ENCODE assay signal across 9 mouse cellular contexts in genomic region chr16:67619416-67619815, GRCm38 (mm10). TPM values are rescaled to one million over a fixed set of nuclear protein-coding genes. Genes with fewer than 3 reads are reported as not detected.
A peak's percentile ranks its signal among the peaks of the same experiment; 100 is the strongest.
DNase-seq lines count a peak whose midpoint lies in the region; ATAC-seq and TF ChIP-seq lines count a peak whose summit lies in the region.
"Had no signal": no experiment of that assay in that cellular context is flagged by ENCODE, and none has a peak within 500 bp of the region (broad histone marks: within the 10 kb centered on the region; RNA-seq: fewer than 3 reads in every experiment).

No protein-coding gene starts in this region.

- H3K9me3 ChIP-seq in heart, embryonic 15.5 days (replicated peaks) = no peaks in the 10 kb centered on the region
- H3K9me3 ChIP-seq in hindbrain, embryonic 10.5 days = no peaks in the 10 kb centered on the region
- 0 out of 2 replicates have a peak, but pooled peaks cover 7% of the 10 kb centered on the region for H3K9me3 ChIP-seq in midbrain, embryonic 10.5 days (replicated peaks)

- H3K9ac ChIP-seq in heart, embryonic 15.5 days = peak overlapping the region; percentile 56; the same call in 1 of the 2 replicates

- whole genome bisulfite sequencing in heart, embryonic 15.5 days = 0% methylated on average over 13 of the region's 16 CpGs
- under 1% methylated on average over 16 of the region's 16 CpGs for WGBS in hindbrain, embryonic 10.5 days
- 0% methylated on average over 16 of the region's 16 CpGs for WGBS in midbrain, embryonic 10.5 days

- peak overlapping the region; percentile 83 for H3K4me3 ChIP-seq in heart, embryonic 15.5 days
- H3K4me3 ChIP-seq in bone marrow macrophage, adult 2 months (ENCODE audit: insufficient read depth, low read length) = peak overlapping the region; percentile 61
- H3K4me3 ChIP-seq in hindbrain, embryonic 10.5 days = peak overlapping the region; percentile 76
- peak overlapping the region; percentile 79 for H3K4me3 ChIP-seq in midbrain, embryonic 10.5 days

- peak overlapping the region; percentile 100 for H3K4me2 ChIP-seq in heart, embryonic 15.5 days

- no peak for TF ChIP-seq POLR2A in bone marrow macrophage, adult 2 months (IDR thresholded peaks at IDR 0.05; ENCODE audit: borderline replicate concordance, low read depth, low read length)

- ATAC-seq in heart, embryonic 15.5 days (replicated peaks; ENCODE audit: insufficient number of reproducible peaks, insufficient read depth, low FRiP score, low read depth) = no peak
- no peak for ATAC-seq in erythroid progenitor cell, adult 5-6 weeks (replicated peaks; ENCODE audit: low FRiP score, poor library complexity, severe bottlenecking)

- no peak for TF ChIP-seq CTCF in bone marrow macrophage, adult 2 months (IDR thresholded peaks at IDR 0.05; ENCODE audit: low read depth, low read length)

- peaks cover 36% of the 10 kb centered on the region for H3K27me3 ChIP-seq in heart, embryonic 15.5 days
- H3K27me3 ChIP-seq in hindbrain, embryonic 10.5 days (ENCODE audit: insufficient read depth, poor library complexity, severe bottlenecking) = peaks cover 36% of the 10 kb centered on the region
- peaks cover 38% of the 10 kb centered on the region for H3K27me3 ChIP-seq in midbrain, embryonic 10.5 days (ENCODE audit: low read depth, poor library complexity, severe bottlenecking)

- DNase-seq in heart, adult 11 months = no peak
- DNase-seq in hindbrain, embryonic 10.5 days (ENCODE audit: low spot score) = no peak
- no peak for DNase-seq in midbrain, embryonic 10.5 days (ENCODE audit: low spot score)
- DNase-seq in adipocyte (ENCODE audit: low spot score) = no peak
- DNase-seq in adrenal gland, adult 18-20 months (ENCODE audit: low spot score in 2 of 2) = no peak
- DNase-seq: thymus, adult 2 months had no signal

- H3K36me3 ChIP-seq in heart, embryonic 15.5 days = no peaks in the 10 kb centered on the region
- no peaks in the 10 kb centered on the region for H3K36me3 ChIP-seq in hindbrain, embryonic 10.5 days
- no peaks in the 10 kb centered on the region for H3K36me3 ChIP-seq in midbrain, embryonic 10.5 days

- peaks cover 18% of the 10 kb centered on the region for H3K4me1 ChIP-seq in heart, embryonic 15.5 days (replicated peaks)
- 0 out of 2 replicates have a peak, but pooled peaks cover 2% of the 10 kb centered on the region for H3K4me1 ChIP-seq in bone marrow macrophage, adult 2 months (ENCODE audit: control insufficient read depth, insufficient read depth, low read length)
- H3K4me1 ChIP-seq in hindbrain, embryonic 10.5 days (replicated peaks) = peaks cover 18% of the 10 kb centered on the region; the same call in 1 of the 2 replicates
- H3K4me1 ChIP-seq in midbrain, embryonic 10.5 days = peaks cover 27% of the 10 kb centered on the region

- H3K27ac ChIP-seq in heart, embryonic 15.5 days = no peak overlapping the region
- H3K27ac ChIP-seq in bone marrow macrophage, adult 2 months (ENCODE audit: insufficient read depth, low read depth, low read length) = no peak overlapping the region
- H3K27ac ChIP-seq in hindbrain, embryonic 10.5 days = peak overlapping the region; percentile 82; the same call in 1 of the 2 replicates
- no peak overlapping the region for H3K27ac ChIP-seq in midbrain, embryonic 10.5 days (replicated peaks)

RNA-seq across cellular contexts. Expression of gene Cadm2, which starts 1.3 kb away (rescaled TPM):
- polyA plus RNA-seq in heart, embryonic 15.5 days (2015; fragmentation: Nextera tagmentation; extraction: Ambion mirVana) = 0.20 TPM in 2 replicates
- polyA plus RNA-seq in bone marrow macrophage, adult 2 months (2012; ENCODE audit: insufficient read depth, insufficient read length, missing spikeins) = not detected in 2 replicates
- 1.0 and 4.8 TPM in 2 replicates for polyA plus RNA-seq in hindbrain, embryonic 10.5 days (2016; fragmentation: Nextera tagmentation; extraction: Ambion mirVana)
- polyA plus RNA-seq in midbrain, embryonic 10.5 days (2016; fragmentation: Nextera tagmentation; extraction: Ambion mirVana) = 0.78 and 1.4 TPM in 2 replicates
- under 1 TPM; 0.43 to 0.74 TPM for total RNA-seq in adrenal gland, adult 18-20 months (2021)
- total RNA-seq in erythroid progenitor cell, adult 5-6 weeks (2015; ENCODE audit: low replicate concordance) = not detected in 2 replicates
- not detected in 2 replicates for total RNA-seq in erythroid progenitor cell, adult 5-6 weeks (2017; ENCODE audit: low replicate concordance)
